Mouse (Mus musculus) erythroid progenitor cell, adult 5-6 weeks (primary cell): ENCODE data around the gene Adcy9. TPM values are rescaled to one million over a fixed set of nuclear protein-coding genes. Genes with fewer than 3 reads are reported as not detected.

Source experiments
- ATAC-seq: replicated peaks from 2 replicates; pipeline ENCODE4 v1.8.0; 2016; ENCODE audit warnings: moderate number of reproducible peaks, mild to moderate bottlenecking, moderate TSS enrichment, inconsistent platforms; ENCODE audit not compliant: poor library complexity, low FRiP score, severe bottlenecking
- total RNA-seq, 2 experiments: library from RNA; stranded (forward) in 1 of 2; stranded (reverse) in 1 of 2; fragments of 150-400 nt in 1 of 2; fragments of 186-747, 209-891 nt in 1 of 2; gene quantifications; 2 replicates each; pipeline versions ENCODE4 v1.2.3 to v1.2.4; 2015 to 2017; ENCODE audit warnings: low replicate concordance in 2 of 2

The Adcy9 gene
- total RNA-seq (2015; ENCODE audit: low replicate concordance) (1.8 TPM in 1 of 2 replicates, not detected in the other), total RNA-seq (2017; ENCODE audit: low replicate concordance) (1.4 and 3.3 TPM in 2 replicates)

DNA sequence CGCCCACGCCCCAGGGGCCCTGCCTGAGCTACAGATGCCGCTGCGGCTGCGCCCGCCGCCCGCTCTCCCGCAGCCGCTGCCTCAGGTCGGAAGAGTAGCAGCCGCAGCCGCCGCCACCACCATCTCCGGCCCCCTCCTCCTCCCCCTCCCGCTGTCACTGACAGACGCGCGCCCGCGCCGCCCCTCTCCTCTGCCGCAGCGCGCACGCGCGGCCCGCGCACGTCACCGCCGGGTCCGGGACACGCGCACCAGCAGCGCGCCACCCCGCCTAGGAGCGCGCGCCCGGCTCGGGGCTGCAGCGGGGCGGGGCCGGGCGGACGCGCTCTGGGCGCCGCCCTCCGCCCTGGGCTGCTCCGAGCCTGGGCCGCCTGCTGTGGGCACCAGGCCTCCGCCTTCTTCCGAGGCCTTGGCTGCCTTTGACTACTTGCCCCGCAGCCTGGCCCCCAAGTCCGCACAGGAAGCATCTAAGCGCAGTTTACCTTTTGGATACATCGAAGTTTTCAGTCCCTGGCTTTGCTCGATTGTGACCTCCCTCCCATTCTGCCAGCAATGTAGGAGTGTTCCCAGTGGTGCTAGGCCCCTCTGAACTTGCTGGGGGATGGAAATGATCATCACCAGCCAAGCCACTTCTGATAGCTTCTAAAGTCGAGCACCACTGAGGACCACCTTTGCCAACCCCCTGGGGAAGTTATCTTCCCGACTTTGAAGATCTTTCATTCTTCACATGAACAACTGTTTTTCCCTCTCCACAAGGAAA lies at the start of gene Adcy9:
Gene Adcy9 (minus strand): TSS at position 201 of the 757 bp plus-strand sequence.
- peak; percentile 91 for ATAC-seq

GRCm38 (mm10) chr16:4469599-4470352 lies 49.5 kb upstream of the Adcy9 start:
- no peak for ATAC-seq

GRCm38 (mm10) chr16:4464529-4465089 lies 44.3 kb upstream of the Adcy9 start:
- no peak for ATAC-seq

GRCm38 (mm10) chr16:4457927-4458326 lies 37.6 kb upstream of the Adcy9 start:
- ATAC-seq: no peak

GRCm38 (mm10) chr16:4456391-4456790 lies 36.1 kb upstream of the Adcy9 start:
- ATAC-seq: no peak

DNA sequence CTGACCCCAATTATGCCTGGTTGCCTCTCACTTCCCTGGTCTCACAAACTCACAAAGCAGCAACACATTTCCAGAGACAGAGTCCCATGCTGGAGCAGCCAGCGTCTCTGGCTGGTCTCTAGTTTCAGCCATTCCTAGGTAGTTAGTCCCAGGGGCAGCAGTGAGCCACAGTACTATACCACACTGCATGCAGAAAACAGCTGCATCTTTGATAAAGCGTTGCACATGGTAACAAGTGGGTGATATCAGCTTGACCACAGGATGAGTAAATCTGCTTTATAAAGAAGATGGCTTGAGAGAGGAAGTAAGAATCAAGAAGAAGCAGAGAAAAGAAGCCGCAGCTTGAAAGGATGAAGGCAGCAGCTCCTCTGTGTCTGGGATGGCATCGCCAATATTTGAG lies 35.4 kb upstream of the Adcy9 start:
- no peak for ATAC-seq

DNA sequence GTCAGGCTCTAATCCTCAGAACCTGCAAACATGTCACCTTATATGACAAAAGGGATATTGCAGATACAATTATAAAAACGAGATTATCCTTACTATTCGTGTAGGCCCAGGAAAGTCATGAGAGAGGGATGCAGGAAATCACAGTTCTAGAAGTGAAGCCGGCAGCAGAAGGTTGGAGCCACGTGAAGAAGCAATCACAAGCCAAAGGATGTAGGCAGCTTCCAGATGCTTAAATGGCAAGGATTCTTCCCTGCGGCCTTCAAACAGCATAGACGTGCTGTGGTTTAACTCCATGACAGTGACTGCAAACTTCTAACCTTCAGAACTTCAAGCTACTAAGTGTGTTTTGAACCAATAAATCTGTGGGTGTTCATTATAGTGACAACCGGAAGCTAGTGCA lies 34.3 kb upstream of the Adcy9 start:
- ATAC-seq: no peak

GRCm38 (mm10) chr16:4449418-4449817 lies 29.1 kb upstream of the Adcy9 start:
- ATAC-seq: no peak

GRCm38 (mm10) chr16:4448235-4448634 lies 27.9 kb upstream of the Adcy9 start:
- ATAC-seq: no peak

- ATAC-seq: no peak
Measured at GRCm38 (mm10) chr16:4446395-4446794, 26.1 kb upstream of the Adcy9 start.

- no peak for ATAC-seq
Measured at GRCm38 (mm10) chr16:4444378-4444777, 24.1 kb upstream of the Adcy9 start.

GRCm38 (mm10) chr16:4439302-4440066 lies 19.2 kb upstream of the Adcy9 start:
- no peak for ATAC-seq

- no peak for ATAC-seq
Measured at GRCm38 (mm10) chr16:4436738-4437137, 16.4 kb upstream of the Adcy9 start.

DNA sequence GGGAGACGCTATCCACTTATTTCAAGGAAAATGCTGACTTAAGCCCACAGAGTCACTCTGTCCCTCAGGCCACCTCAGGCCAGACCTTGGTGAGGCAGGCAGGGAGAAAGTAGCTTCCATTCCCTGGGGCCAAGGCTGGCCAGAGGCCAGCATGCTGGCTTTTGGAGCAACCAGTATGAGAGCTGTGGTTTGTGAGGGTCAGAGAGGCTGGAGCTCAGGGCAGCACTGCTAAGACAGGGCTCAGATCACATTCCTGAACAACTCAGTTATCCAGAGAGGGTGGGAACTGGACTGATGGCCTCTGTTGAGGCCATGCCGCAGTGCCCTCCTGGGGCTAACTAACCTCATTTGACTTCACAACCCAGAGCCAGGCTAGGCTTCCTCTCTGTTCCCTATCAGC lies 15.1 kb upstream of the Adcy9 start:
- no peak for ATAC-seq

DNA sequence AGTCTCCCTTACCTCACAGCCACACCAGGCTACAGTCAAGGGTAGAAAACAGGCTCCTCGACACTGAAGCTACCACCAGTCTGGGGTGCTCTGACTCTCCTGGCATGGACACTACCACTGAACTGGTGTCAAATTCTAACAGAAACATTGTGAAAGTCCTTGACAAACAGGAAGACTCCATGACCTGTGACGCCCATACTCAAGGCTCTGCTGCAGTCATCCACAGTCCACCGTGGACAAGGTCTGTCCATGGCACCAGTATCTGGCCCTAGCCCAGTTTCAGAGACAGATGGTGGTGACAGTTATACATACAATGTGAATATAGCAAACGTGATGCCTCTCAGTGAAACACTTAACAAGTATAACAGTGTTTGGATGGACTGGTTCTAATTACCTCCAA lies 11.5 kb upstream of the Adcy9 start:
- ATAC-seq: no peak

GRCm38 (mm10) chr16:4431013-4431412 lies 10.7 kb upstream of the Adcy9 start:
- ATAC-seq: no peak

DNA sequence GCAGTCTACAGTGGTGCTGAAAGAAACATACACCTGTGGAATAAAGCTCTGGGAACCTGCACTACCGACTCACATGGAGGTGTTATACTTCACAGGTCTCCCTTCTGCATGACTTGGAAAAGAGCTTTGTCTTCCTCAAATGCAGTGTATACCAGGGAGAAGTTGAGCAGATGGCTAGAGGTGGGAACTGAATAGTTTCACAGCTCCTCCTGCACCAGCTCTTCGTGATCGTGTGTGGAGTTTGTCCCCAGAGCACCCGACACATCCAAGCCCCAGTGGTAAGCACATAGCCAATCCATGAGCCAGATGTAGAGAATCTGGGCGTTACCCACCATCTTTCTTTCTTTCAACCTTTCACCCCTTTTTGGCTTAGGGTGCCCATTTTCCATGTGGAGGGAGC lies 9.9 kb upstream of the Adcy9 start:
- no peak for ATAC-seq

DNA sequence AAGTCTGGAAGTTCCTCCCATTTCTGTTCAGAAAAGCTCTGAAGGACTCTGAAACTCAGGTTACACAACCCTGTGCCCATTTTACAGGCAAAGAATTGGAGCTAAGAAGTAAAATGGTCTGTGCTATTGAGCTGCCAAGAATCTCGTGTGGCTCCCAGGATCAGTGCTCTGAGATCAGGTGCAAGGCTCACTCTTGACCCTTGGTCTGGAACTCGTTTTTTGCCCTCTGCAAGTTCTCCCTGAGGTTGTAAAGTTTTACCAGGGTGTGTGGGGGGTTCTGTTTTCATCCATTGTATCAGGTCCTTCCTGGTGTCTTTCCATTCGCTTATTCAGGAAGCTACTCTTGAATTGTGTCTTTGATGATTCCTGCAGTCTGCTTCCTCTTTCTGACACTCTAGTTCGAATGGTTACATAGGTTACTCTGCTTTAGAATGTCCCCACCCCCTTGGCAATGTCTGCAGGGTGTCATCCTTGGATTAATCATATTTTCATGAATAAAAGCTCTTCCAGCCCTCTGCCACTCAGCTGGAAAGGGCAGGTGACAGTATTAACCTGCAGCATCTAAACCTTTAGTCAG lies 5.4 kb upstream of the Adcy9 start:
- ATAC-seq: no peak

GRCm38 (mm10) chr16:4423613-4424012 lies 3.3 kb upstream of the Adcy9 start:
- no peak for ATAC-seq

- no peak for ATAC-seq
Measured at GRCm38 (mm10) chr16:4422991-4423390, 2.7 kb upstream of the Adcy9 start.
